Mouse (Mus musculus) activated CD4-positive, CD25-positive, alpha-beta regulatory T cell, adult 4 months (primary cell): ENCODE data around the gene Hira. TPM values are rescaled to one million over a fixed set of nuclear protein-coding genes. Genes with fewer than 3 reads are reported as not detected.

Experiments
- polyA plus RNA-seq, 2 experiments: library from polyadenylated mRNA; unstranded; fragments of 100-300 nt; shearing (Covaris generic); gene quantifications; one replicate each; pipeline ENCODE4 v1.2.1; 2017

Hira gene
- polyA plus RNA-seq, 2 experiments from 2014 or later = 9.0 to 10.4 TPM

Other genes with a start within 250 kb of the Hira start
- gene Sept5, start 247.1 kb upstream of the Hira start, polyA plus RNA-seq = under 1 TPM; 0.28 to 0.51 TPM
- not detected for gene Cldn5, start 100.2 kb upstream of the Hira start, polyA plus RNA-seq
- 100 to 1,000 TPM; 126 to 139 TPM for gene Ufd1, start 65.3 kb upstream of the Hira start, polyA plus RNA-seq
- gene Cdc45, start 65.0 kb upstream of the Hira start, polyA plus RNA-seq = 10 to 100 TPM; 12.2 to 15.1 TPM
- gene 2510002D24Rik, start 40.5 kb upstream of the Hira start, polyA plus RNA-seq = 100 to 1,000 TPM in 1 of 2 experiments, 10 to 100 TPM in 1; 78.3 to 102 TPM
- gene Gm28539, start 40.5 kb upstream of the Hira start, polyA plus RNA-seq = not detected
- gene Mrpl40, start 175 bp upstream of the Hira start, polyA plus RNA-seq = 10 to 100 TPM; 87.6 to 94.5 TPM